Mouse (Mus musculus): Measurements from ENCODE around the gene Slmap.
"Not testable (repeated sequence)": the region's sequence is repeated elsewhere in the genome, so short reads cannot be mapped to it uniquely, and the experiment has no call there.

The Slmap gene

GRCm38 (mm10) chr14:26531410-26532313 is 3.1 kb downstream of the Slmap start:
- no peak for DNase-seq

GRCm38 (mm10) chr14:26530350-26530749 is 4.4 kb downstream of the Slmap start:
- DNase-seq, result no peak

- no peak for DNase-seq
These were observed 6.4 kb downstream of the Slmap start for GRCm38 (mm10) chr14:26528296-26528695.

- no peak for DNase-seq
These were observed 8.8 kb downstream of the Slmap start for GRCm38 (mm10) chr14:26525955-26526354.

GRCm38 (mm10) chr14:26523082-26523481 is 11.6 kb downstream of the Slmap start:
- DNase-seq, result peak; percentile 74

GRCm38 (mm10) chr14:26519831-26520230 is 14.9 kb downstream of the Slmap start:
- no peak for DNase-seq

- DNase-seq, result no peak
These were observed 16.9 kb downstream of the Slmap start for GRCm38 (mm10) chr14:26517843-26518242.

GRCm38 (mm10) chr14:26516232-26516631 is 18.5 kb downstream of the Slmap start:
- DNase-seq, result not testable (repeated sequence)

- no peak for DNase-seq
These were observed 18.9 kb downstream of the Slmap start for GRCm38 (mm10) chr14:26515802-26516201.

- no peak for DNase-seq
These were observed 24.2 kb downstream of the Slmap start for GRCm38 (mm10) chr14:26510545-26510944.

- DNase-seq, result no peak
These were observed 26.6 kb downstream of the Slmap start for GRCm38 (mm10) chr14:26508150-26508549.

- DNase-seq, result no peak
These were observed 27.4 kb downstream of the Slmap start for GRCm38 (mm10) chr14:26507361-26507760.

GRCm38 (mm10) chr14:26504541-26504940 is 30.2 kb downstream of the Slmap start:
- DNase-seq, result no peak

- no peak for DNase-seq
These were observed 34.4 kb downstream of the Slmap start for GRCm38 (mm10) chr14:26500136-26500933.

GRCm38 (mm10) chr14:26495021-26495420 is 39.7 kb downstream of the Slmap start:
- no peak for DNase-seq

- DNase-seq, result peak; percentile 57
These were observed 43.6 kb downstream of the Slmap start for GRCm38 (mm10) chr14:26491150-26491549.

- peak; percentile 20 for DNase-seq
These were observed 46.3 kb downstream of the Slmap start for GRCm38 (mm10) chr14:26488329-26489020.

GRCm38 (mm10) chr14:26486416-26487198 is 48.1 kb downstream of the Slmap start:
- DNase-seq, result peak; percentile 36

- no peak for DNase-seq
These were observed 53.3 kb downstream of the Slmap start for GRCm38 (mm10) chr14:26481457-26481856.

GRCm38 (mm10) chr14:26477738-26478137 is 57.0 kb downstream of the Slmap start:
- no peak for DNase-seq

- DNase-seq, result no peak
These were observed 58.3 kb downstream of the Slmap start for GRCm38 (mm10) chr14:26476391-26476790.

GRCm38 (mm10) chr14:26467974-26468373 is 66.8 kb downstream of the Slmap start:
- DNase-seq, result no peak

Data from right cerebral cortex, adult 18-20 months (tissue).